Mouse (Mus musculus): ENCODE data around the gene Pdia6. TPM values are rescaled to one million over a fixed set of nuclear protein-coding genes. Genes with fewer than 3 reads are reported as not detected.

Pdia6 gene
- 454 and 460 TPM in 2 replicates for polyA plus RNA-seq (2016; fragmentation: Nextera tagmentation; extraction: Ambion mirVana)

GRCm38 (mm10) chr12:17265971-17266672, at the start of gene Pdia6:
Pdia6 (plus strand) TSS chr12:17266545.
- Histone ChIP-seq H3K4me2 (peak within 1 kb of the TSS; percentile 80), H3K36me3 (replicated peaks) (peaks cover 22% of the 10 kb centered on the region), H3K4me3 (replicated peaks) (peak within 1 kb of the TSS; percentile 92), H3K4me1 (peaks cover 29% of the 10 kb centered on the region), H3K27me3 (no peaks in the 10 kb centered on the region), H3K9ac (peak within 1 kb of the TSS; percentile 86), H3K27ac (peak within 1 kb of the TSS; percentile 86), H3K9me3 (no peaks in the 10 kb centered on the region)
- ATAC-seq (ENCODE audit: low FRiP score) = peak; percentile 98
- 1% methylated on average over 41 of the region's 48 CpGs for WGBS

- Histone ChIP-seq H3K4me3 (replicated peaks) (no peak overlapping the region), H3K9ac (no peak overlapping the region), H3K9me3 (no peaks in the 10 kb centered on the region), H3K27ac (no peak overlapping the region), H3K36me3 (replicated peaks) (no peaks in the 10 kb centered on the region), H3K4me2 (no peak overlapping the region), H3K4me1 (no peaks in the 10 kb centered on the region), H3K27me3 (no peaks in the 10 kb centered on the region)
- no peak for ATAC-seq (ENCODE audit: low FRiP score)
- WGBS = 24% methylated on average over 8 of the region's 8 CpGs
Measured at GRCm38 (mm10) chr12:17218390-17218789, 48.0 kb upstream of the Pdia6 start.

- 85% methylated on average over 4 of the region's 4 CpGs for WGBS
- H3K9ac ChIP-seq = no peak overlapping the region
- H3K36me3 ChIP-seq (replicated peaks) = no peaks in the 10 kb centered on the region
- H3K4me3 ChIP-seq (replicated peaks) = no peak overlapping the region
- no peak for ATAC-seq (ENCODE audit: low FRiP score)
- no peaks in the 10 kb centered on the region for H3K27me3 ChIP-seq
- no peak overlapping the region for H3K4me2 ChIP-seq
- H3K4me1 ChIP-seq = no peaks in the 10 kb centered on the region
- H3K9me3 ChIP-seq = no peaks in the 10 kb centered on the region
- no peak overlapping the region for H3K27ac ChIP-seq
Measured at GRCm38 (mm10) chr12:17219107-17219506, 47.2 kb upstream of the Pdia6 start.

GRCm38 (mm10) chr12:17220631-17221030, 45.7 kb upstream of the Pdia6 start:
- 82% methylated on average over 5 of the region's 5 CpGs for WGBS
- Histone ChIP-seq H3K36me3 (replicated peaks) (no peaks in the 10 kb centered on the region), H3K9ac (no peak overlapping the region), H3K27ac (no peak overlapping the region), H3K4me3 (replicated peaks) (no peak overlapping the region), H3K4me1 (no peaks in the 10 kb centered on the region), H3K4me2 (no peak overlapping the region), H3K27me3 (no peaks in the 10 kb centered on the region), H3K9me3 (no peaks in the 10 kb centered on the region)
- no peak for ATAC-seq (ENCODE audit: low FRiP score)

GRCm38 (mm10) chr12:17221891-17222428, 44.4 kb upstream of the Pdia6 start:
- Histone ChIP-seq H3K27ac (no peak overlapping the region), H3K4me3 (replicated peaks) (no peak overlapping the region), H3K27me3 (no peaks in the 10 kb centered on the region), H3K9me3 (no peaks in the 10 kb centered on the region), H3K4me2 (no peak overlapping the region), H3K36me3 (replicated peaks) (no peaks in the 10 kb centered on the region), H3K9ac (no peak overlapping the region), H3K4me1 (no peaks in the 10 kb centered on the region)
- ATAC-seq (ENCODE audit: low FRiP score) = no peak
- WGBS = 50% methylated on average over 5 of the region's 5 CpGs

GRCm38 (mm10) chr12:17223050-17223449, 43.3 kb upstream of the Pdia6 start:
- Histone ChIP-seq H3K4me3 (replicated peaks) (no peak overlapping the region), H3K27ac (no peak overlapping the region), H3K36me3 (replicated peaks) (no peaks in the 10 kb centered on the region), H3K9ac (no peak overlapping the region), H3K4me2 (no peak overlapping the region), H3K4me1 (no peaks in the 10 kb centered on the region), H3K9me3 (no peaks in the 10 kb centered on the region), H3K27me3 (no peaks in the 10 kb centered on the region)
- 66% methylated on average over 3 of the region's 3 CpGs for WGBS
- ATAC-seq (ENCODE audit: low FRiP score) = no peak

- Histone ChIP-seq H3K4me3 (replicated peaks) (no peak overlapping the region), H3K4me2 (no peak overlapping the region), H3K27ac (no peak overlapping the region), H3K27me3 (no peaks in the 10 kb centered on the region), H3K9ac (no peak overlapping the region), H3K36me3 (replicated peaks) (no peaks in the 10 kb centered on the region), H3K9me3 (no peaks in the 10 kb centered on the region), H3K4me1 (no peaks in the 10 kb centered on the region)
- ATAC-seq (ENCODE audit: low FRiP score) = no peak
- WGBS = 85% methylated on average over 5 of the region's 5 CpGs
Measured at GRCm38 (mm10) chr12:17225012-17225411, 41.3 kb upstream of the Pdia6 start.

- no peak for ATAC-seq (ENCODE audit: low FRiP score)
- Histone ChIP-seq H3K9ac (no peak overlapping the region), H3K27ac (no peak overlapping the region), H3K36me3 (replicated peaks) (no peaks in the 10 kb centered on the region), H3K9me3 (no peaks in the 10 kb centered on the region), H3K4me3 (replicated peaks) (no peak overlapping the region), H3K4me1 (no peaks in the 10 kb centered on the region), H3K4me2 (no peak overlapping the region), H3K27me3 (no peaks in the 10 kb centered on the region)
- 86% methylated on average over 4 of the region's 4 CpGs for WGBS
Measured at GRCm38 (mm10) chr12:17227903-17228302, 38.4 kb upstream of the Pdia6 start.

- no peak overlapping the region for H3K4me2 ChIP-seq
- no peaks in the 10 kb centered on the region; the same call in 1 of the 2 replicates for H3K27me3 ChIP-seq
- H3K4me3 ChIP-seq (replicated peaks) = no peak overlapping the region
- 79% methylated on average over 5 of the region's 5 CpGs for WGBS
- H3K4me1 ChIP-seq = peaks cover 2% of the 10 kb centered on the region
- no peaks in the 10 kb centered on the region for H3K36me3 ChIP-seq (replicated peaks)
- no peak overlapping the region for H3K9ac ChIP-seq
- no peak overlapping the region for H3K27ac ChIP-seq
- no peak for ATAC-seq (ENCODE audit: low FRiP score)
- no peaks in the 10 kb centered on the region for H3K9me3 ChIP-seq
Measured at GRCm38 (mm10) chr12:17230581-17230980, 35.8 kb upstream of the Pdia6 start.

GRCm38 (mm10) chr12:17231513-17231912, 34.8 kb upstream of the Pdia6 start:
- Histone ChIP-seq H3K9me3 (no peaks in the 10 kb centered on the region), H3K27ac (no peak overlapping the region), H3K4me1 (peaks cover 11% of the 10 kb centered on the region), H3K4me2 (no peak overlapping the region), H3K4me3 (replicated peaks) (no peak overlapping the region), H3K9ac (no peak overlapping the region), H3K36me3 (replicated peaks) (no peaks in the 10 kb centered on the region), H3K27me3 (no peaks in the 10 kb centered on the region; the same call in 1 of the 2 replicates)
- WGBS = 86% methylated on average over 14 of the region's 14 CpGs
- ATAC-seq (ENCODE audit: low FRiP score) = no peak

GRCm38 (mm10) chr12:17235535-17236313, 30.6 kb upstream of the Pdia6 start:
- Histone ChIP-seq H3K27ac (peak overlapping the region; percentile 46; the same call in 1 of the 2 replicates), H3K27me3 (no peaks in the 10 kb centered on the region; the same call in 1 of the 2 replicates), H3K36me3 (replicated peaks) (no peaks in the 10 kb centered on the region), H3K9ac (no peak overlapping the region), H3K4me3 (replicated peaks) (no peak overlapping the region), H3K4me2 (no peak overlapping the region), H3K4me1 (peaks cover 22% of the 10 kb centered on the region), H3K9me3 (no peaks in the 10 kb centered on the region)
- WGBS = 32% methylated on average over 11 of the region's 11 CpGs
- peak; percentile 65 for ATAC-seq (ENCODE audit: low FRiP score)

GRCm38 (mm10) chr12:17238588-17239427, 27.5 kb upstream of the Pdia6 start:
- WGBS = 33% methylated on average over 12 of the region's 12 CpGs
- Histone ChIP-seq H3K27me3 (no peaks in the 10 kb centered on the region; the same call in 1 of the 2 replicates), H3K9ac (no peak overlapping the region), H3K27ac (0 out of 2 replicates have a peak overlapping the region, but pooled peaks have one; percentile 9), H3K4me3 (replicated peaks) (no peak overlapping the region), H3K36me3 (replicated peaks) (no peaks in the 10 kb centered on the region), H3K4me2 (no peak overlapping the region), H3K4me1 (peaks cover 22% of the 10 kb centered on the region), H3K9me3 (no peaks in the 10 kb centered on the region)
- ATAC-seq (ENCODE audit: low FRiP score) = peak; percentile 76
